ENCODE assay signal across 7 mouse cellular contexts in genomic region chr16:93292965-93293653, GRCm38 (mm10).
DNase-seq lines count a peak whose midpoint lies in the region; ATAC-seq and TF ChIP-seq lines count a peak whose summit lies in the region.

No protein-coding gene starts in this region.

- H3K27me3 ChIP-seq in small intestine, adult 2 months (ENCODE audit: control insufficient read depth, insufficient read depth, low read length): no peaks in the 10 kb centered on the region; the same call in 1 of the 2 replicates

- no peak overlapping the region for H3K4me3 ChIP-seq in small intestine, adult 2 months (ENCODE audit: low read depth, low read length)

- H3K27ac ChIP-seq in small intestine, adult 2 months (ENCODE audit: insufficient read depth, low read depth, low read length): no peak overlapping the region

- peaks cover 6% of the 10 kb centered on the region for H3K4me1 ChIP-seq in small intestine, adult 2 months (ENCODE audit: control insufficient read depth, insufficient read depth, insufficient read length, low read length)

- peak; percentile 85 for DNase-seq in adipocyte (ENCODE audit: low spot score)
- peak; percentile 36 to 38 for DNase-seq in gastrocnemius, adult 8-10 months (ENCODE audit: low spot score in 2 of 2)
- DNase-seq in left cerebral cortex, adult 9 months (ENCODE audit: low spot score in 2 of 2): peak; percentile 13 to 69
- DNase-seq in mesoderm, embryonic 11.5 days (ENCODE audit: low read depth, low spot score): peak; percentile 88

- peak; percentile 93 for ATAC-seq in common myeloid progenitor, adult 5-6 weeks (replicated peaks; ENCODE audit: low read depth, poor library complexity, severe bottlenecking)
- peak; percentile 65 for ATAC-seq in inflammation-experienced regulatory T-cells, adult 6 months

- peak; percentile 66; the same call in 1 of the 2 replicates for TF ChIP-seq CTCF in small intestine, adult 2 months (IDR thresholded peaks at IDR 0.05; ENCODE audit: extremely low read depth, insufficient read length, insufficient replicate concordance, low read depth, low read length)

- WGBS in small intestine, adult 2 months: 22% methylated on average over 13 of the region's 13 CpGs

- TF ChIP-seq POLR2A in small intestine, adult 2 months (IDR thresholded peaks at IDR 0.05; ENCODE audit: low read depth, low read length): no peak

- no peaks in the 10 kb centered on the region for H3K36me3 ChIP-seq in small intestine, adult 2 months (ENCODE audit: control insufficient read depth, insufficient read depth, low read length)

Comparison
In these comparisons a context has a peak if more than half of its experiments do, and no peak if none do; other contexts are left out.
1. DNase-seq: peak in every context shown above with its lines; median percentile 88 in mesoderm, embryonic 11.5 days; 85 in adipocyte; 41 in left cerebral cortex, adult 9 months; 37 in gastrocnemius, adult 8-10 months.